Mouse (Mus musculus): ENCODE measurements at regions not wholly inside any gene's neighbourhood (a gene's known extent, or its start where the extent isn't known, plus 50 kb on each side); places are given as distances from the start of the nearest gene placed in this dataset.

- TF ChIP-seq CTCF (IDR thresholded peaks at IDR 0.05) (no peak), EP300 (IDR thresholded peaks at IDR 0.05; ENCODE audit: insufficient read depth, low read depth, low read length) (no peak)
Measured at GRCm38 (mm10) chr2:17939183-17939856, 57.4 kb downstream of the H2al2a start.
